Mouse (Mus musculus) Muller cell, postnatal 12 days (primary cell): ENCODE data around the gene Sprr2k.
"Not testable (repeated sequence)": the region's sequence is repeated elsewhere in the genome, so short reads cannot be mapped to it uniquely, and the experiment has no call there.

Experiments
- DNase-seq: peaks from one replicate; pipeline ENCODE4 v3.0.0-alpha.2; 2015; ENCODE audit errors: inconsistent ontology term

The Sprr2k gene

DNA sequence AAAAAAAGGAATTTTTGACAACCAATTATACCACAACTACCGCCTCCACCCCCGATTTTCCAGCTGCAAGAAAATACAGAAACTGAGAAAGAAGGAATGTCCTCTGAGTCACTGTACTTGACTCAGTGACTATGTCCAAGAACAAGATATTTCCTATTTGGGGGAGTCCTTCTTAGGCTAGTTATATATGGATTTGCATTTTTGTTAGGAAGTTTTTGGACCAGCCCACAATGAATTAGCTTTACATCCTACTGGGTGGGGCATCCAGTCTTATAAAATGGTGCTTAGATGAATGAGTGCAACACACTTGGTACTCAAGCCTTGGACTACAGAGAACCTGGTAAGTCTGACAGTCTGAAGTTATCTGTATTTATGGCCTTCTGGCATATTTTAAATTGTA is at the start of gene Sprr2k:
Sprr2k (plus strand) TSS at position 301 of the 400 bp plus-strand sequence.
- DNase-seq, result no peak

DNA sequence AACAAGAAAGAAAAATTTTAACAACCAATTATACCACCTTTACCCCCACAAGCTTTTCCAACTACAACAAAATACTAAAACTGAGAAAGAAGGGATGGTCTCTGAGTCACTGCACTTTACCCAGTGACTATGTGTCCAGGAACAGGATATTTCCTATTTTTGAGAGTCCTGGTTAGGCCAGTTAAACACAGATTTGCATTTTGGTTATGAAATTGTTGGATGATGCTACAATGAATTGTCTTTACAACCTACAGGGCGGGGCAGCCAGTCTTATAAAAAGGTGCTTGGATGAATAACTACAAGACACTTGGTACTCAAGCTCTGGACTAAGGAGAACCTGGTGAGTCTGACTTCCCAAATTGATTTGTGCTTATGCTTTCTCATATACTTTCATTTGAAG is 47.0 kb upstream of the Sprr2k start, which contains the start of gene Sprr2h:
Sprr2h (plus strand) TSS at position 301 of the 400 bp plus-strand sequence.
- no peak for DNase-seq

- DNase-seq, result peak; percentile 5
These were observed 38.1 kb upstream of the Sprr2k start for GRCm38 (mm10) chr3:92394301-92394700.

DNA sequence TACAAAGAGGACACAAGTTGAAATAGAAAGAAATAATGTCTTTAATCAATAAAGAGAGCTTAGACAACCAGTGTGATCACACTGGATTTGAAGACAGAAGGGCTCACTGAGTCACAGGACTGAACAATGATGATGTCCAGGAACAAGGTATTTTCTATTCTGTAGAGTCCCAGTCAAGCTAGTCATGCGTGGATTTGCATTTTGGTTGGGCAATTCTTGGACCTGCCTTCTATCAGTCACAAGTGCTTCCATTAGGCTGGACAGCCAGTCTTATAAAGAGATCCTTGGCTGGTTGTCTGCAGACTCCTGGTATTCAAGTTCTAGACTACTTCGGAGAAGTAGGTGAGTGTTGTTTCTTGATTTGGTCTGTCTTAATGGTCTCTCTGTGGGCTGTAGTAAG is 24.7 kb upstream of the Sprr2k start, which contains the start of gene Sprr2i:
Sprr2i (plus strand) TSS at position 301 of the 400 bp plus-strand sequence.
- no peak for DNase-seq

DNA sequence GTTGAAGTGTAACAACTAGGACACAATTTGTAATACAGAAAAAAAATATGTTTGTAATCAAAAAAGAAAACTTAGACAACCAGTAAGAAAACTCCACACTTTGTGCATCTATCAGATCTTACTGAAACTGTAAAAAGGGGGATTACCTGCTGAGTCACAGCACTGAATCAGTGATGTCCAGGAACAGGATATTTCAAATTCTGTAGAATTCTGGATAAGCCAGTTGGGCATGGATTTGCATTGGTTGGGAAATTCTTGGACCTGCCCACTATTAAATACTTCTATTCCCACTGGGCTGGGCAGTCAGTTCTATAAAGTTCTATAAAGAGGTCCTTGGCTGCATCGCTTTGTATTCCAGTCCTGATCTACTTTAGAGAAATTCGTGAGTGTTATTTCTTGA is 14.6 kb upstream of the Sprr2k start, which contains the start of gene Sprr2j-ps:
Sprr2j-ps (plus strand) TSS at position 301 of the 400 bp plus-strand sequence.
- no peak for DNase-seq

DNA sequence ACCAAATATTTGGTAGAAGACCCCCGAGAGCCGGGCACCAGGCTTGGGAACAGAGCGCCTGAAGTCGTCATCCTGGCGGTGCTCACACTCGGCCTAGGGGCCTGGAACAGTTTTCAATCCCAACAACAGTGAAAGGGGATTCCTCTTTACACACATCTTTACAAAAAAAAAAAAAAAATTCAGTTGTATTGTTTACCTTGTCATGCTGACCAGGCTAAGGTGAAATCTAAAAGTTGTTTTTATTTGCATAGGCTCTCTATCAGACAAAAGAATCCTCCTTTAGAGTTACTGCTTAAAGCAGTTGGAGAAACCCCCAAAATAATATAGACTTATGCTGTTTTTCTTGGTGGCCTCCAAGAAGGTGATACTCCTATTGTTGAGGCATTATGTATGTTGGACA is 3.1 kb upstream of the Sprr2k start, which contains the start of gene Gm9774:
Gm9774 (minus strand) TSS at position 101 of the 400 bp plus-strand sequence.
- DNase-seq, result no peak

- DNase-seq, result no peak
These were observed 6.3 kb downstream of the Sprr2k start, which contains the start of gene Sprr1b for GRCm38 (mm10) chr3:92438689-92439088. TSS of gene Sprr1b (minus strand) at chr3:92438789.

DNA sequence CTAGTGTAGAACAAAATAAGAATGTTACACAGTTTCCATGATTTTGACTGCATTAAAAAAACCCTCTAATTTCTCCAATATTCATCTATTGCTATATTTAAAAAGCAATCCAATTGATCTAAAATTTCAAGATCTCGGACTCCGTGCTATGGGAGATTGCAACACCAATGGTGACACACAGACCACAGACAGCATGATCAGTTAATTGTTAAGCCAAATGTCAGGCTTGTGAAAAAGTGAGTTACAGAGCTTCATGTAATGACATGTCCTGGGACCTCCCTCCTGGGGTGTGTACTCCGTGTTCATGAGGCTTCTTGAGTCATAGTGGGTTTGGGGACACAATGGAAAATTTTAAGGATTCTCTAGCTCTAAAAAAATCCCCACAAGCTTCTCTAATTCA is 7.8 kb downstream of the Sprr2k start:
- DNase-seq, result no peak

GRCm38 (mm10) chr3:92455151-92455550 is 22.8 kb downstream of the Sprr2k start:
- DNase-seq, result no peak

DNA sequence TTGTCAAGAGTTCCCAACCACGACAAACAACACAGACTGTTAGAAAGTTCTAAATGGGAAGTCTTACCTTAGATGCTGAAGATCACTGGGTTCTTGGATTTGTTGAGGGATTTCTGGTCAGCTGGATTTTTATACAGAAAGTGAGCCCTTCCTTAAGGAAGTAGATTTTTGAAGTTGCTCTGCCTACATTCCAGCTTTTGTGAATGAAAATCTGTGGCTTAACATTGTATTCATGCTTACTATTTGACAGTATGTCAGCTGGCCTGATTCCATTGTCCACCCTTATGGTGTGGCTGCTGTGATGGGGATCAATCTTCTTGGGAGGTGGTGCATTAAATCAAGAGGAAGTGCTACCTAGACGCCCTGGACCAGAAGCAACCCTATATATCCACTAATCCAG is 26.2 kb downstream of the Sprr2k start, which contains the start of gene Sprr3:
Sprr3 (minus strand) TSS at position 101 of the 400 bp plus-strand sequence.
- no peak for DNase-seq

DNA sequence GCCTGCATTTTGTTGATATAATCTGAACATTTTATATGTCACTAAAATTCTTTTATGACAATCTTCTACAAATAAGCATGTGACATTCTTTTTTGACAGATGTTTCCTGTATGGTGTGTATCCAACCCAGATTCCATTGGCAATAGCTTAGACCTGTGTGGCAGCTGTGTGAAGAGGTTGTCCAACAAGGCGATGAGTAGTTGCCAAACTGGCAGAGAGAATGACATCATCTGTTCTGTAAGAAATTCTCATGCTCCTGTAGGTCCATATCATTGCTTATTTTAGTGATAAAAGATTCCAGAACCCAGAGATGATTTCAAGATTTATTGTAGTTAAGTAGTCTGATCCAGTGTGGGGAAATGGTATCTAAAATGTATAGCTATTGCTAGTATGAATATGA is 34.2 kb downstream of the Sprr2k start:
- DNase-seq, result no peak

- DNase-seq, result peak; percentile 13
These were observed 35.0 kb downstream of the Sprr2k start for GRCm38 (mm10) chr3:92467424-92467823.

DNA sequence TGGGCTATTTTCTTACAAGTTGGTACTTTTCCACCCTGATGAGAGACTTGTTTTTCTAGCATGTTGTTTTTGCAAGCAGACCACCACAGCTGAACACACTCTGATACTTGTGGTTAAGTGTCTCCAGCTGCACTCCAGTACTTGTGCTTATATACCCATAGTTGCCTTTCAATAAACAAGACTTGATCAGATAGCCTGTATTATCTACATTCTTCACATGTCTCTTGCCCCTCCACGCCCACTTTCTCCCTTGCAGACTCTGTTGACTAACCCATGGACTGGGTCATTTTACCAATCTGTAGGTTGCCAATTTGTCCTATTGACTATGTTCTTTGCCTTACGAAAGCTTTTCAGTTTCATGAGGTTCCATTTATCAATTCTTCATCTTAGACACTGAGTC is 37.7 kb downstream of the Sprr2k start:
- no peak for DNase-seq

GRCm38 (mm10) chr3:92481249-92481648 is 48.9 kb downstream of the Sprr2k start:
- DNase-seq, result not testable (repeated sequence)
